ENCODE assay signal across 9 mouse cellular contexts in genomic region chr2:121298131-121298530, GRCm38 (mm10). TPM values are rescaled to one million over a fixed set of nuclear protein-coding genes. Genes with fewer than 3 reads are reported as not detected.
A peak's percentile ranks its signal among the peaks of the same experiment; 100 is the strongest.
DNase-seq lines count a peak whose midpoint lies in the region; ATAC-seq and TF ChIP-seq lines count a peak whose summit lies in the region.
"Had no signal": no experiment of that assay in that cellular context is flagged by ENCODE, and none has a peak within 500 bp of the region (broad histone marks: within the 10 kb centered on the region; RNA-seq: fewer than 3 reads in every experiment).

No protein-coding gene starts in this region.

- peaks cover 7% of the 10 kb centered on the region; the same call in 1 of the 2 replicates for H3K36me3 ChIP-seq in heart, embryonic 15.5 days
- peaks cover 39% of the 10 kb centered on the region for H3K36me3 ChIP-seq in embryonic facial prominence, embryonic 10.5 days (replicated peaks)
- H3K36me3 ChIP-seq in intestine, embryonic 14.5 days (ENCODE audit: control insufficient read depth, insufficient read depth, low read length) = peaks cover 26% of the 10 kb centered on the region
- peaks cover 4% of the 10 kb centered on the region for H3K36me3 ChIP-seq in kidney, embryonic 16.5 days (ENCODE audit: insufficient read depth, low read length)

- no peak overlapping the region for H3K9ac ChIP-seq in heart, embryonic 15.5 days
- no peak overlapping the region for H3K9ac ChIP-seq in intestine, embryonic 14.5 days (ENCODE audit: low read length)
- no peak overlapping the region for H3K9ac ChIP-seq in kidney, embryonic 16.5 days (replicated peaks; ENCODE audit: low read length)

- H3K27ac ChIP-seq in heart, embryonic 15.5 days = no peak overlapping the region
- H3K27ac ChIP-seq in embryonic facial prominence, embryonic 10.5 days (replicated peaks) = peak overlapping the region; percentile 40
- H3K27ac ChIP-seq in intestine, embryonic 14.5 days (ENCODE audit: low read depth) = no peak overlapping the region
- 0 out of 2 replicates have a peak overlapping the region, but pooled peaks have one; percentile 94 for H3K27ac ChIP-seq in olfactory bulb, adult 2 months (ENCODE audit: insufficient read depth, low read depth, low read length)
- H3K27ac ChIP-seq in kidney, embryonic 16.5 days (ENCODE audit: low read length) = no peak overlapping the region

- peaks cover 29% of the 10 kb centered on the region for H3K27me3 ChIP-seq in heart, embryonic 15.5 days
- H3K27me3 ChIP-seq in embryonic facial prominence, embryonic 10.5 days (replicated peaks; ENCODE audit: low read depth, poor library complexity, severe bottlenecking) = peaks cover 100% of the 10 kb centered on the region
- H3K27me3 ChIP-seq in intestine, embryonic 14.5 days (replicated peaks; ENCODE audit: control insufficient read depth, insufficient read depth, low read length) = no peaks in the 10 kb centered on the region; the same call in 1 of the 2 replicates
- peaks cover 27% of the 10 kb centered on the region for H3K27me3 ChIP-seq in kidney, embryonic 16.5 days (ENCODE audit: insufficient read depth, low read length)

- no peaks in the 10 kb centered on the region for H3K9me3 ChIP-seq in heart, embryonic 15.5 days (replicated peaks)
- no peaks in the 10 kb centered on the region for H3K9me3 ChIP-seq in embryonic facial prominence, embryonic 10.5 days
- H3K9me3 ChIP-seq in intestine, embryonic 14.5 days (ENCODE audit: control insufficient read depth, low read length) = no peaks in the 10 kb centered on the region
- no peaks in the 10 kb centered on the region for H3K9me3 ChIP-seq in kidney, embryonic 16.5 days (ENCODE audit: low read length)
- H3K9me3 ChIP-seq: G1E had no signal

- TF ChIP-seq POLR2A in olfactory bulb, adult 2 months (IDR thresholded peaks at IDR 0.05; ENCODE audit: insufficient read depth, low read depth, low read length) = no peak

- TF ChIP-seq CTCF in olfactory bulb, adult 2 months (IDR thresholded peaks at IDR 0.05; ENCODE audit: insufficient read depth, low read depth, low read length) = no peak

- H3K4me2 ChIP-seq in heart, embryonic 15.5 days = peak overlapping the region; percentile 24; the same call in 1 of the 2 replicates
- peak overlapping the region; percentile 70 for H3K4me2 ChIP-seq in intestine, embryonic 14.5 days (ENCODE audit: low read length)
- H3K4me2 ChIP-seq in kidney, embryonic 16.5 days (replicated peaks; ENCODE audit: low read depth, low read length) = no peak overlapping the region

- no peak overlapping the region for H3K4me3 ChIP-seq in heart, embryonic 15.5 days
- peak overlapping the region; percentile 49 for H3K4me3 ChIP-seq in embryonic facial prominence, embryonic 10.5 days
- no peak overlapping the region for H3K4me3 ChIP-seq in intestine, embryonic 14.5 days (ENCODE audit: low read depth, low read length)
- peak overlapping the region; percentile 76 for H3K4me3 ChIP-seq in olfactory bulb, adult 2 months (ENCODE audit: insufficient read depth, low read depth, low read length)
- H3K4me3 ChIP-seq in kidney, embryonic 16.5 days (ENCODE audit: low read length) = no peak overlapping the region

- no peak for DNase-seq in heart, postnatal 14 days
- DNase-seq in embryonic facial prominence, embryonic 10.5 days (ENCODE audit: low spot score) = peak; percentile 38
- DNase-seq in intestine, embryonic 14.5 days (ENCODE audit: low spot score) = peak; percentile 56
- DNase-seq in kidney, adult 11 months = no peak
- DNase-seq in yolk sac, embryonic 10.5 days (ENCODE audit: low spot score) = no peak

- intact Hi-C loops in heart, postnatal 14 days (cut with DNase I) = no loop called here

- peaks cover 44% of the 10 kb centered on the region for H3K4me1 ChIP-seq in heart, embryonic 15.5 days (replicated peaks)
- peaks cover 53% of the 10 kb centered on the region for H3K4me1 ChIP-seq in embryonic facial prominence, embryonic 10.5 days
- H3K4me1 ChIP-seq in intestine, embryonic 14.5 days (replicated peaks; ENCODE audit: control insufficient read depth, insufficient read depth, low read length) = peaks cover 34% of the 10 kb centered on the region
- H3K4me1 ChIP-seq in olfactory bulb, adult 2 months (ENCODE audit: control insufficient read depth, insufficient read depth, low read length) = peaks cover 67% of the 10 kb centered on the region
- H3K4me1 ChIP-seq in kidney, embryonic 16.5 days (ENCODE audit: insufficient read depth, low read length) = peaks cover 41% of the 10 kb centered on the region

- WGBS in heart, embryonic 15.5 days = 14% methylated on average over 8 of the region's 8 CpGs
- 1% methylated on average over 8 of the region's 8 CpGs for WGBS in embryonic facial prominence, embryonic 10.5 days
- 11% methylated on average over 8 of the region's 8 CpGs for WGBS in intestine, embryonic 14.5 days
- 7% methylated on average over 8 of the region's 8 CpGs for WGBS in olfactory bulb, adult 2 months
- WGBS in kidney, embryonic 16.5 days = 9% methylated on average over 8 of the region's 8 CpGs

- no peak for ATAC-seq in heart, embryonic 15.5 days (replicated peaks; ENCODE audit: insufficient number of reproducible peaks, insufficient read depth, low FRiP score, low read depth)
- ATAC-seq in intestine, embryonic 14.5 days (replicated peaks; ENCODE audit: low FRiP score, low TSS enrichment, low read depth) = no peak; the same call in 1 of the 2 replicates
- ATAC-seq in kidney, embryonic 16.5 days (ENCODE audit: low FRiP score, low TSS enrichment) = no peak

RNA-seq across cellular contexts. Expression of gene Map1a, which starts 8.7 kb away (rescaled TPM):
- 3.5 and 4.8 TPM in 2 replicates for polyA plus RNA-seq in heart, embryonic 15.5 days (2015; fragmentation: Nextera tagmentation; extraction: Ambion mirVana)
- total RNA-seq in heart, postnatal 14 days (2021) = 1 to 10 TPM; 7.6 to 8.7 TPM
- 3.4 and 4.2 TPM in 2 replicates for polyA plus RNA-seq in embryonic facial prominence, embryonic 10.5 days (2016; fragmentation: Nextera tagmentation; extraction: Ambion mirVana)
- 6.7 and 7.2 TPM in 2 replicates for polyA plus RNA-seq in intestine, embryonic 14.5 days (2014; fragmentation: Nextera tagmentation; extraction: Ambion mirVana)
- polyA plus RNA-seq in olfactory bulb, adult 2 months (2012; ENCODE audit: insufficient read depth, insufficient read length, low replicate concordance, missing spikeins) = 93.5 and 210 TPM in 2 replicates
- 2.5 and 3.2 TPM in 2 replicates for polyA plus RNA-seq in kidney, embryonic 16.5 days (2015; fragmentation: Nextera tagmentation; extraction: Ambion mirVana)

RNA-seq across cellular contexts. Expression of gene Trp53bp1, which starts 26.9 kb away (rescaled TPM):
- 43.6 and 45.5 TPM in 2 replicates for polyA plus RNA-seq in heart, embryonic 15.5 days (2015; fragmentation: Nextera tagmentation; extraction: Ambion mirVana)
- total RNA-seq in heart, postnatal 14 days (2021) = 10 to 100 TPM; 32.5 to 41.3 TPM
- polyA plus RNA-seq in embryonic facial prominence, embryonic 10.5 days (2016; fragmentation: Nextera tagmentation; extraction: Ambion mirVana) = 120 and 124 TPM in 2 replicates
- 63.8 and 70.3 TPM in 2 replicates for polyA plus RNA-seq in intestine, embryonic 14.5 days (2014; fragmentation: Nextera tagmentation; extraction: Ambion mirVana)
- 272 TPM in 1 of 2 replicates, not detected in the other for polyA plus RNA-seq in olfactory bulb, adult 2 months (2012; ENCODE audit: insufficient read depth, insufficient read length, low replicate concordance, missing spikeins)
- 64.0 and 71.5 TPM in 2 replicates for polyA plus RNA-seq in kidney, embryonic 16.5 days (2015; fragmentation: Nextera tagmentation; extraction: Ambion mirVana)

RNA-seq across cellular contexts. Expression of gene Ppip5k1, which starts 57.1 kb away (rescaled TPM):
- 11.3 and 12.6 TPM in 2 replicates for polyA plus RNA-seq in heart, embryonic 15.5 days (2015; fragmentation: Nextera tagmentation; extraction: Ambion mirVana)
- total RNA-seq in heart, postnatal 14 days (2021) = 10 to 100 TPM; 27.2 to 31.4 TPM
- polyA plus RNA-seq in embryonic facial prominence, embryonic 10.5 days (2016; fragmentation: Nextera tagmentation; extraction: Ambion mirVana) = 10.2 and 10.5 TPM in 2 replicates
- 15.0 and 15.3 TPM in 2 replicates for polyA plus RNA-seq in intestine, embryonic 14.5 days (2014; fragmentation: Nextera tagmentation; extraction: Ambion mirVana)
- polyA plus RNA-seq in olfactory bulb, adult 2 months (2012; ENCODE audit: insufficient read depth, insufficient read length, low replicate concordance, missing spikeins) = 355 TPM in 1 of 2 replicates, not detected in the other
- 14.4 and 15.8 TPM in 2 replicates for polyA plus RNA-seq in kidney, embryonic 16.5 days (2015; fragmentation: Nextera tagmentation; extraction: Ambion mirVana)

RNA-seq across cellular contexts. Expression of gene Ckmt1, which starts 59.4 kb away (rescaled TPM):
- polyA plus RNA-seq in heart, embryonic 15.5 days (2015; fragmentation: Nextera tagmentation; extraction: Ambion mirVana) = 0.88 and 2.4 TPM in 2 replicates
- total RNA-seq in heart, postnatal 14 days (2021) = 1 to 10 TPM; 1.3 to 1.6 TPM
- 3.6 and 6.0 TPM in 2 replicates for polyA plus RNA-seq in embryonic facial prominence, embryonic 10.5 days (2016; fragmentation: Nextera tagmentation; extraction: Ambion mirVana)
- 64.4 and 100 TPM in 2 replicates for polyA plus RNA-seq in intestine, embryonic 14.5 days (2014; fragmentation: Nextera tagmentation; extraction: Ambion mirVana)
- polyA plus RNA-seq in olfactory bulb, adult 2 months (2012; ENCODE audit: insufficient read depth, insufficient read length, low replicate concordance, missing spikeins) = not detected in 2 replicates
- polyA plus RNA-seq in kidney, embryonic 16.5 days (2015; fragmentation: Nextera tagmentation; extraction: Ambion mirVana) = 28.2 and 34.6 TPM in 2 replicates
- polyA plus RNA-seq: G1E had no signal

Comparison
In these comparisons a context has a peak if more than half of its experiments do, and no peak if none do; other contexts are left out.
1. H3K27ac ChIP-seq: peak in embryonic facial prominence, embryonic 10.5 days (single experiment) and olfactory bulb, adult 2 months (single experiment); none in heart, embryonic 15.5 days (single experiment), intestine, embryonic 14.5 days (single experiment) and kidney, embryonic 16.5 days (single experiment).
2. H3K4me3 ChIP-seq: peak in embryonic facial prominence, embryonic 10.5 days (single experiment) and olfactory bulb, adult 2 months (single experiment); none in heart, embryonic 15.5 days (single experiment), intestine, embryonic 14.5 days (single experiment) and kidney, embryonic 16.5 days (single experiment).
3. DNase-seq: peak in embryonic facial prominence, embryonic 10.5 days (single experiment) and intestine, embryonic 14.5 days (single experiment); none in heart, postnatal 14 days (0 of 2), kidney, adult 11 months (single experiment) and yolk sac, embryonic 10.5 days (single experiment).
4. RNA of gene Map1a, which starts 8.7 kb away (polyA plus RNA-seq): 93.5 to 210 TPM in olfactory bulb, adult 2 months; 6.7 to 7.2 TPM in intestine, embryonic 14.5 days, 3.5 to 4.8 TPM in heart, embryonic 15.5 days, 3.4 to 4.2 TPM in embryonic facial prominence, embryonic 10.5 days and 2.5 to 3.2 TPM in kidney, embryonic 16.5 days; every median in the first group is over 10 times any median in the second.